Mouse (Mus musculus) adrenal gland, adult (tissue): ENCODE results near the gene 4930467E23Rik.
"Not testable (repeated sequence)": the region's sequence is repeated elsewhere in the genome, so short reads cannot be mapped to it uniquely, and the experiment has no call there.

Experiments used
- DNase-seq, 2 experiments: peaks; one replicate each; pipeline ENCODE4 v3.0.0; 2022 to 2023; ENCODE audit warnings: low spot score in 1 of 2; ENCODE audit not compliant: inconsistent age in 2 of 2

Gene 4930467E23Rik

DNA sequence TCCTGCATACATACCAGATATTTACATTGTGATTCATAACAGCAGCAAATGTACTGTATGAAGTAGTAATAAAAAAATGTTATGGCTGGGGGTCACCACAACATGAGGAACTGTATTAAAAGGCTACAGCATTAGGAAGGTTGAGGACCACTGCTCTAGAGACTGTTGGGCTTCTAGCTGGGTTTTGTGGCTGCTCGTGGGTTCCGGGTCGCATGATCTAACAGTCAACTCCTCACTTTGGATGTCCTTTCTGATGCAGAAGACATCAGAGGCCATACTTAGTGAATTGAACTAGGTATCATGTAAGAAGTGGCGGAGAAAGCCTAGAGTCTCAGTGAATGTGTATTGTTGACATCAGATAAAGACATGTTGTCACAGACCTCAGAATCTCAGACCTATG, 19.9 kb upstream of the 4930467E23Rik start:
- peak in 1 of 2 experiments; percentile 73 for DNase-seq

- peak in 1 of 2 experiments; percentile 47 for DNase-seq
Measured at GRCm38 (mm10) chr8:19711171-19711860, 18.1 kb upstream of the 4930467E23Rik start.

DNA sequence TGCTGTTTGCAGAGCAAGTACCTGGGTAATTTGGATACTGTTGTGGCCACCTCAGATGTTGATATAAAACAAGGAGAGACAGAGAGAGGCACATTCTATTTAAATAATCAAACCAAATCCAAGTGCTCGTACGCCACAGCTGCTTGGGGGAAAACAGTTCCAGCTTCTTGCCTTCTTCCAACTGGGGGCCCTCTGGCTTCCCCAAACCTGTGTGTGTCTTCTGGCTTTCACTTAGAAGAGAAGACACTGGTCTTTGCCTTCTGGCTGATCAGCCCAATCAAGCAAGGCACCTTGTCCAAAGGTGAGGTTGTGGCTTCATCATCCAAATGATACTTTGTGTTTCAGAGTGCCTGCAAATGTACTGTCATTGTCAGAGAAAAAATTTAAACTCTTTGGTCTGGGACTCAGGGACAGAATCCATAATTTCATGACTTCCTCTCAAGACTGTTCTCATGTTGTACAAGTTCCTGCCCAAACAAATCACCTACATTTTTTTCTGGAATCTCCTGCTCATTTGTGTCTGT, 17.1 kb upstream of the 4930467E23Rik start:
- peak in 1 of 2 experiments; percentile 18 for DNase-seq

- DNase-seq: peak in 1 of 2 experiments; percentile 20
Measured at GRCm38 (mm10) chr8:19712816-19713215, 16.6 kb upstream of the 4930467E23Rik start.

- DNase-seq: peak in 1 of 2 experiments; percentile 72
Measured at GRCm38 (mm10) chr8:19713232-19713834, 16.0 kb upstream of the 4930467E23Rik start.

DNA sequence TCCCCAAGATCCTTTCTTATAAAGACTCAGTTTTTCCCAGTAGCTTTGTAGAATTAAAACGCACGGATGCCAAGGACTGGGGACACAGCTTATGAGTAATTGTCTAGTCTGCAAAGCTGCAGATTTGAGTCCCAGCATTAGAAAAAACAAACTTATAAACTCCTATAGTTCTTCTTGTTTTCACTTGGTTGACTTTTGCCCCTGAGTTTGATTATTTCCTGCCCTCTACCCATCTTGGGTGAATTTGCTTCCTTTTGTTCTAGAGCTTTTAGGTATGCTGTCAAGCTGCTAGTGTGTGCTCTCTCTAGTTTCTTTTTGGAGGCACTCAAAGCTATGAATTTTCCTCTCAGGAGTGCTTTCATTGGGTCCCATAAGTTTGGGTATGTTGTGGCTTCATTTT, 14.9 kb upstream of the 4930467E23Rik start:
- peak in 1 of 2 experiments; percentile 33 for DNase-seq

GRCm38 (mm10) chr8:19715266-19715665, 14.1 kb upstream of the 4930467E23Rik start:
- peak in 1 of 2 experiments; percentile 37 for DNase-seq

- peak in 1 of 2 experiments; percentile 72 for DNase-seq
Measured at GRCm38 (mm10) chr8:19717851-19718250, 11.5 kb upstream of the 4930467E23Rik start.

DNA sequence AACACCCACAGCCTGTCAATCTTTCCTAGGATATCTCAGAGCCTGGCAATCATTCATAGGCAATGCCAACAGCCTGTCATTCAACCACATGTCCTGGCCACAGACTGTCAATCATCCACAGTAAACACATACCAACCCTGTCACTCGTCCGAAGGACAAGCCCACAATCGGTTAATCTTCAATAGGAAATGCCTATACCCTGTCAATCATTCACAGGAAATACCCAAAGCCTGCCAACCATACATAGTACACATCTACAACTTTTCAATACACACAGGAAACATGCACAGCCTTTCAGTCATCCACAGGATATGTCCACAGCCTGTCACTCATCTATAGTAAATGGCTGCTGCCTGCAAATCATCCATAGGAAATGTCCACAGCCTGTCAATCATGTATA, 9.9 kb upstream of the 4930467E23Rik start:
- peak in 1 of 2 experiments; percentile 71 for DNase-seq

- peak in 1 of 2 experiments; percentile 65 for DNase-seq
Measured at GRCm38 (mm10) chr8:19724871-19725270, 4.5 kb upstream of the 4930467E23Rik start.

GRCm38 (mm10) chr8:19751773-19752172, 22.4 kb downstream of the 4930467E23Rik start:
- DNase-seq: peak in 1 of 2 experiments; percentile 54

- not testable (repeated sequence) for DNase-seq
Measured at GRCm38 (mm10) chr8:19754178-19754577, 24.8 kb downstream of the 4930467E23Rik start.

DNA sequence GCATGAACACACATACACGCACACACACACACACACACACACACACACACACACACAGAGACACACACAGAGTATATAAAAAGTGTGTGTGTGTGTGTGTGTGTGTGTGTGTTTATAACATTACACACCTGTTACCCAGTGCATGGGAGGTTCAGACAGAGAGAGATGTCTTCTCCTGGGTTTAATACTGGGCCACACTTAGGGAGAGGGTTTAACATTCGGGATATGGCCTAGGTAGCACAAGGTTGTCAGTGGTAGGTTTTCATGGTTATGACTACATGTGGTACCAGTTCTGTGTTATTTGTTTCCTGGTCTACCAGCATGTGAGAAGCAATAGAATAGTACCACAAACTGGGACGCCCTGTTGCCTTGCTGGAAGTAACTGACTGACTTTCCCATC, 25.6 kb downstream of the 4930467E23Rik start:
- not testable (repeated sequence) for DNase-seq

GRCm38 (mm10) chr8:19761660-19762059, 32.3 kb downstream of the 4930467E23Rik start:
- peak in 1 of 2 experiments; percentile 44 for DNase-seq

GRCm38 (mm10) chr8:19762860-19763592, 33.6 kb downstream of the 4930467E23Rik start:
- DNase-seq: peak; percentile 20 to 56

DNA sequence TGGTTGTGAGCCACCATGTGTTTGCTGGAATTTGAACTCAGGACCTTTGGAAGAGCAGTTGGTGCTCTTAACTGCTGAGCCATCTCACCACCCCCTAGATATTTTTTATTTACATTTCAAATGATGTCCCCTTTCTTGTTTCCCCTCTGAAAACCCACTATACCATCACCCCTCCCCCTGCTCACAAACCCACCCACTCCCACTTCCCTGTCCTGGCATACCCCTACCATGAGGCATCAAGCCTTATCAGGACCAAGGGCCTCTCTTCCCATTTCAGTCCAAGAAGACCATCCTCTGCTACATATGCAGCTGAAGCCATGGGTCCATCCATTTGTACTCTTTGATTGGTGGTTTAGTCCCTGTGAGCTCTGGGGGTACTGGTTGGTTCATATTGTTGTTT, 36.2 kb downstream of the 4930467E23Rik start:
- DNase-seq: peak; percentile 40 to 54

- DNase-seq: peak in 1 of 2 experiments; percentile 54
Measured at GRCm38 (mm10) chr8:19773461-19773860, 44.1 kb downstream of the 4930467E23Rik start.

- DNase-seq: peak in 1 of 2 experiments; percentile 54
Measured at GRCm38 (mm10) chr8:19776311-19776710, 46.9 kb downstream of the 4930467E23Rik start.

- DNase-seq: peak in 1 of 2 experiments; percentile 53
Measured at GRCm38 (mm10) chr8:19777500-19777899, 48.1 kb downstream of the 4930467E23Rik start.

- peak; percentile 45 to 88 for DNase-seq
Measured at GRCm38 (mm10) chr8:19778126-19778525, 48.8 kb downstream of the 4930467E23Rik start.

- peak in 1 of 2 experiments; percentile 55 for DNase-seq
Measured at GRCm38 (mm10) chr8:19778891-19779290, 49.5 kb downstream of the 4930467E23Rik start.
